Mouse (Mus musculus) mature B cell (primary cell): ENCODE data around the gene L2hgdh.

Experiments used
- in situ Hi-C: fragments of 300-500 bp; cut with MboI; formaldehyde crosslinking; loops from 2 replicates; pipeline ENCODE4 v1.14.3; 2019

Gene L2hgdh

GRCm38 (mm10) chr12:69724711-69725460 lies at the start of gene L2hgdh, which contains the start of gene Atp5s:
TSS of gene L2hgdh (minus strand) at chr12:69724873.
TSS of gene Atp5s (plus strand) at chr12:69724950.
- in situ Hi-C loops, result no loop called here

GRCm38 (mm10) chr12:69768841-69769240 lies 44.2 kb upstream of the L2hgdh start:
- in situ Hi-C loops, result no loop called here

GRCm38 (mm10) chr12:69767476-69768258 lies 43.0 kb upstream of the L2hgdh start:
- in situ Hi-C loops, result no loop called here

GRCm38 (mm10) chr12:69766185-69766904 lies 41.7 kb upstream of the L2hgdh start:
- in situ Hi-C loops, result no loop called here

GRCm38 (mm10) chr12:69765543-69765942 lies 40.9 kb upstream of the L2hgdh start:
- in situ Hi-C loops, result no loop called here

- in situ Hi-C loops, result no loop called here
These were observed 36.9 kb upstream of the L2hgdh start for GRCm38 (mm10) chr12:69761603-69762002.

- in situ Hi-C loops, result no loop called here
These were observed 36.2 kb upstream of the L2hgdh start for GRCm38 (mm10) chr12:69760743-69761406.

- in situ Hi-C loops, result no loop called here
These were observed 35.3 kb upstream of the L2hgdh start for GRCm38 (mm10) chr12:69760014-69760413.

- in situ Hi-C loops, result loop anchor here (10.0 kb wide), 1 partner anchor 135 kb away; the partner anchor contains the start of genes Atl1 and Map4k5
These were observed 34.7 kb upstream of the L2hgdh start for GRCm38 (mm10) chr12:69759267-69759885.

- in situ Hi-C loops, result loop anchor here (10.0 kb wide), 1 partner anchor 136 kb away; the partner anchor contains the start of genes Atl1 and Map4k5
These were observed 33.8 kb upstream of the L2hgdh start for GRCm38 (mm10) chr12:69758221-69759185.

GRCm38 (mm10) chr12:69757418-69758141 lies 32.9 kb upstream of the L2hgdh start:
- in situ Hi-C loops, result loop anchor here (10.0 kb wide), 1 partner anchor 137 kb away; the partner anchor contains the start of genes Atl1 and Map4k5

- in situ Hi-C loops, result loop anchor here (10.0 kb wide), 1 partner anchor 139 kb away; the partner anchor contains the start of genes Atl1 and Map4k5
These were observed 31.3 kb upstream of the L2hgdh start for GRCm38 (mm10) chr12:69756015-69756414.

- in situ Hi-C loops, result loop anchor here (10.0 kb wide), 1 partner anchor 141 kb away; the partner anchor contains the start of genes Atl1 and Map4k5
These were observed 29.3 kb upstream of the L2hgdh start for GRCm38 (mm10) chr12:69753936-69754335.

- in situ Hi-C loops, result loop anchor here (10.0 kb wide), 1 partner anchor 143 kb away; the partner anchor contains the start of genes Atl1 and Map4k5
These were observed 27.2 kb upstream of the L2hgdh start for GRCm38 (mm10) chr12:69751864-69752341.

GRCm38 (mm10) chr12:69744138-69744537 lies 19.5 kb upstream of the L2hgdh start:
- in situ Hi-C loops, result no loop called here

GRCm38 (mm10) chr12:69741965-69742364 lies 17.3 kb upstream of the L2hgdh start:
- in situ Hi-C loops, result no loop called here

GRCm38 (mm10) chr12:69733923-69734322 lies 9.2 kb upstream of the L2hgdh start:
- in situ Hi-C loops, result no loop called here

- in situ Hi-C loops, result no loop called here
These were observed 8.8 kb upstream of the L2hgdh start for GRCm38 (mm10) chr12:69733518-69733917.

GRCm38 (mm10) chr12:69732221-69732620 lies 7.5 kb upstream of the L2hgdh start:
- in situ Hi-C loops, result no loop called here
